Mouse (Mus musculus) erythroid progenitor cell, adult 5-6 weeks (primary cell): ENCODE measurements around the gene Agr3. TPM values are rescaled to one million over a fixed set of nuclear protein-coding genes. Genes with fewer than 3 reads are reported as not detected.

Experiments used
- ATAC-seq: replicated peaks from 2 replicates; pipeline ENCODE4 v1.8.0; 2016; ENCODE audit warnings: moderate number of reproducible peaks, mild to moderate bottlenecking, moderate TSS enrichment, inconsistent platforms; ENCODE audit not compliant: poor library complexity, low FRiP score, severe bottlenecking
- total RNA-seq, 2 experiments: library from RNA; stranded (forward) in 1 of 2; stranded (reverse) in 1 of 2; fragments of 150-400 nt in 1 of 2; fragments of 186-747, 209-891 nt in 1 of 2; gene quantifications; 2 replicates each; pipeline versions ENCODE4 v1.2.3 to v1.2.4; 2015 to 2017; ENCODE audit warnings: low replicate concordance in 2 of 2

Agr3 gene
- total RNA-seq, 2 experiments from 2014 or later: not detected

DNA sequence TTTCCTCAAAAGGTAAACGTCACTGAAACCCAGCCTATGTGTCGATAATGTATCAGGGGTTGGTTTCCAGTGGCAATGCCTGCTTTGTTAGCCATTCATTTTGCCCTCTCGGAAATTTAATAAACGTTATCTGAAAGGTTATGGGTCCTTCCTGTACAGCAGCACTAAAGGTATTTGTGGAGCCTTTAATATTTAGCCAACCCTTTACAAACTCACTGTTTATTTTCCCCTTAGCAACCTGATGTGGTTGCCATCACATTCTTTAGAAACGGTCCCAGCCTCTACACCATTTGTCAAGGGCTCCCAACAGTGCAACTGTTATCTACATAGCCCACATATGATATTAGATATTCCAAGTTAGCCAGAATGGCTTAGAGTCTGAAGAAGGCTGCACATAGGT is 54.2 kb downstream of the Agr3 start:
- ATAC-seq: no peak

GRCm38 (mm10) chr12:35981732-35982360 is 56.4 kb downstream of the Agr3 start:
- peak; percentile 70 for ATAC-seq

- no peak for ATAC-seq
These were observed 58.1 kb downstream of the Agr3 start for GRCm38 (mm10) chr12:35983472-35983871.

DNA sequence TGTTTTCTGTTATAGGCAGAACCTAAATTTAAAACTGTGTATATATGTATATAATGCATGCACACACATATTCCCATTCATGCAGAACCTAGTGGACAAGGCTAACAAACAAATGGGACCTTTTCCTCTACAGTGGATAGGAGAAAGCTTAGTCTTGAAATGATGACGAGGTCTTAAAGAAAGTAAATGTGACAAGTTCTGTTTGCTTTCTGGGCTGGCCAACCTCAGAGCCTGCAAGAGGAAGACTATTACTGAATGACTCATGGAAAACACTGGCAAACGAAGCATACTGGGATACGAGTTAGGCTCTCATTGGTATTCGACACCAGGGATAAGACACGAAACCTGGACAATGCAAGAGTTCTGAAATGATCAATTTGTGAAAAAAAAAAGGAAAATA is 59.3 kb downstream of the Agr3 start:
- no peak for ATAC-seq

- no peak for ATAC-seq
These were observed 67.3 kb downstream of the Agr3 start, which contains the start of gene Agr2 for GRCm38 (mm10) chr12:35992711-35993110. Gene Agr2, plus strand, starts transcription at chr12:35992907.

DNA sequence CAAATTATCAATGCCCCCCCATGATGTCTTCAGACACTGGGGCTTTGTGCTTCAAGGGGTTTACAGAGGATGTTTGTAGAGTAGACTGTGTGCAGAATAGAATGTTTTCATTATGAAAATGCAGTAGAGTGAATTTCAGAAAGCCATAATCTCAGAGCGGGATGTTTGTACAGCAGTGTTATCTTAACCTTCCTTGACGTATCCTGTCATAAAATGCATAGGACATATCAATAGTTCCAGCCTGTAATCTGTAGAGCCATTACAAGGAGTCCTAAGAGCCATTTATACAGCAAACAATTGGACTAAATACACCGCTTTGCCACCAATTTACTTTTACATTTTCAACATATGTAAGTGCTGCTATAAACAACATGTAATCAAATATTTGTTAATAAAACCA is 68.2 kb downstream of the Agr3 start:
- ATAC-seq: no peak

GRCm38 (mm10) chr12:35994098-35994497 is 68.7 kb downstream of the Agr3 start:
- ATAC-seq: no peak

GRCm38 (mm10) chr12:35995799-35996198 is 70.4 kb downstream of the Agr3 start:
- ATAC-seq: peak; percentile 61; the same call in 1 of the 2 replicates

Other genes starting within 250 kb of the Agr3 start
- not detected in 2 replicates for gene Agr2, start 67.3 kb downstream of the Agr3 start, total RNA-seq (2015; ENCODE audit: low replicate concordance)
- gene Agr2, start 67.3 kb downstream of the Agr3 start, total RNA-seq (2017; ENCODE audit: low replicate concordance): not detected in 2 replicates
- 58.4 and 68.3 TPM in 2 replicates for gene Tspan13, start 116.9 kb downstream of the Agr3 start, total RNA-seq (2015; ENCODE audit: low replicate concordance)
- 30.5 and 44.0 TPM in 2 replicates for gene Tspan13, start 116.9 kb downstream of the Agr3 start, total RNA-seq (2017; ENCODE audit: low replicate concordance)
- 3.6 and 7.5 TPM in 2 replicates for gene Ankmy2, start 231.5 kb downstream of the Agr3 start, total RNA-seq (2015; ENCODE audit: low replicate concordance)
- gene Ankmy2, start 231.5 kb downstream of the Agr3 start, total RNA-seq (2017; ENCODE audit: low replicate concordance): 3.2 and 10.0 TPM in 2 replicates
- gene Bzw2, start 232.5 kb downstream of the Agr3 start, total RNA-seq (2015; ENCODE audit: low replicate concordance): 18.4 and 28.1 TPM in 2 replicates
- gene Bzw2, start 232.5 kb downstream of the Agr3 start, total RNA-seq (2017; ENCODE audit: low replicate concordance): 9.6 and 13.4 TPM in 2 replicates